Mouse (Mus musculus): ENCODE results near the gene Gm48552. TPM values are rescaled to one million over a fixed set of nuclear protein-coding genes. Genes with fewer than 3 reads are reported as not detected.
A peak's percentile ranks its signal among the peaks of the same experiment; 100 is the strongest.

Gm48552 gene
- polyA plus RNA-seq, 1 experiment from 2014 or later = 1.0 TPM

- Histone ChIP-seq H3K36me3 (ENCODE audit: control insufficient read depth, insufficient read depth, low read length) (peaks cover 72% of the 10 kb centered on the region), H3K4me1 (ENCODE audit: control insufficient read depth in 2 of 2, insufficient read depth in 2 of 2, low read length in 2 of 2) (peaks cover 44 to 71% of the 10 kb centered on the region in 2 experiments), H3K9me3 (ENCODE audit: control insufficient read depth, low read length) (no peaks in the 10 kb centered on the region), H3K9ac (ENCODE audit: low read length) (no peak overlapping the region), H3K4me3 (ENCODE audit: control insufficient read depth in 1 of 2, insufficient read depth in 1 of 2, low read depth in 1 of 2, low read length in 2 of 2) (no peak overlapping the region), H3K27ac (replicated peaks in 1 of 2; ENCODE audit: control insufficient read depth in 1 of 2, insufficient read depth in 1 of 2, low read depth in 2 of 2, low read length in 2 of 2) (no peak overlapping the region), H3K4me2 (ENCODE audit: low read length) (no peak overlapping the region), H3K27me3 (ENCODE audit: control insufficient read depth, insufficient read depth, low read length) (no peaks in the 10 kb centered on the region)
- 64% methylated on average over 18 of the region's 18 CpGs for WGBS
- no peak for ATAC-seq (ENCODE audit: insufficient number of reproducible peaks, insufficient read depth, low FRiP score, low read depth)
Measured at GRCm38 (mm10) chr10:81404720-81405119, 15.9 kb downstream of the Gm48552 start.

GRCm38 (mm10) chr10:81405588-81406201 is 16.9 kb downstream of the Gm48552 start:
- no peaks in the 10 kb centered on the region for H3K9me3 ChIP-seq (ENCODE audit: control insufficient read depth, low read length)
- 0 out of 2 replicates have a peak overlapping the region, but pooled peaks have one; percentile 56 for H3K4me2 ChIP-seq (ENCODE audit: low read length)
- H3K9ac ChIP-seq (ENCODE audit: low read length) = no peak overlapping the region
- H3K27me3 ChIP-seq (ENCODE audit: control insufficient read depth, insufficient read depth, low read length) = no peaks in the 10 kb centered on the region
- H3K4me1 ChIP-seq (ENCODE audit: control insufficient read depth in 2 of 2, insufficient read depth in 2 of 2, low read length in 2 of 2) = peaks cover 48 to 80% of the 10 kb centered on the region in 2 experiments
- H3K36me3 ChIP-seq (ENCODE audit: control insufficient read depth, insufficient read depth, low read length) = peaks cover 62% of the 10 kb centered on the region
- H3K27ac ChIP-seq (replicated peaks in 1 of 2; ENCODE audit: control insufficient read depth in 1 of 2, insufficient read depth in 1 of 2, low read depth in 2 of 2, low read length in 2 of 2) = peak overlapping the region in 1 of 2 experiments; percentile 11; a peak in 1 of 4 replicates
- ATAC-seq (ENCODE audit: insufficient number of reproducible peaks, insufficient read depth, low FRiP score, low read depth) = no peak
- no peak overlapping the region for H3K4me3 ChIP-seq (ENCODE audit: control insufficient read depth in 1 of 2, insufficient read depth in 1 of 2, low read depth in 1 of 2, low read length in 2 of 2)
- WGBS = 48% methylated on average over 13 of the region's 13 CpGs

GRCm38 (mm10) chr10:81406504-81407440 is 18.0 kb downstream of the Gm48552 start:
- Histone ChIP-seq H3K4me2 (ENCODE audit: low read length) (peak overlapping the region; percentile 56), H3K4me1 (ENCODE audit: control insufficient read depth in 2 of 2, insufficient read depth in 2 of 2, low read length in 2 of 2) (peaks cover 50 to 80% of the 10 kb centered on the region in 2 experiments), H3K36me3 (ENCODE audit: control insufficient read depth, insufficient read depth, low read length) (peaks cover 56% of the 10 kb centered on the region), H3K9me3 (ENCODE audit: control insufficient read depth, low read length) (no peaks in the 10 kb centered on the region), H3K27me3 (ENCODE audit: control insufficient read depth, insufficient read depth, low read length) (no peaks in the 10 kb centered on the region), H3K27ac (replicated peaks in 1 of 2; ENCODE audit: control insufficient read depth in 1 of 2, insufficient read depth in 1 of 2, low read depth in 2 of 2, low read length in 2 of 2) (peak overlapping the region; percentile 42 to 97), H3K4me3 (ENCODE audit: control insufficient read depth in 1 of 2, insufficient read depth in 1 of 2, low read depth in 1 of 2, low read length in 2 of 2) (peak overlapping the region; percentile 26 to 34), H3K9ac (ENCODE audit: low read length) (peak overlapping the region; percentile 64)
- ATAC-seq (ENCODE audit: insufficient number of reproducible peaks, insufficient read depth, low FRiP score, low read depth) = no peak
- WGBS = 27% methylated on average over 24 of the region's 24 CpGs

GRCm38 (mm10) chr10:81407539-81408423 is 19.0 kb downstream of the Gm48552 start:
- H3K36me3 ChIP-seq (ENCODE audit: control insufficient read depth, insufficient read depth, low read length) = peaks cover 59% of the 10 kb centered on the region
- H3K4me3 ChIP-seq (ENCODE audit: control insufficient read depth in 1 of 2, insufficient read depth in 1 of 2, low read depth in 1 of 2, low read length in 2 of 2) = peak overlapping the region; percentile 26 to 34
- 0 out of 2 replicates have a peak, but pooled peaks have one; percentile 17 for ATAC-seq (ENCODE audit: insufficient number of reproducible peaks, insufficient read depth, low FRiP score, low read depth)
- H3K4me1 ChIP-seq (ENCODE audit: control insufficient read depth in 2 of 2, insufficient read depth in 2 of 2, low read length in 2 of 2) = peaks cover 52 to 80% of the 10 kb centered on the region in 2 experiments
- H3K4me2 ChIP-seq (ENCODE audit: low read length) = peak overlapping the region; percentile 56
- H3K27me3 ChIP-seq (ENCODE audit: control insufficient read depth, insufficient read depth, low read length) = no peaks in the 10 kb centered on the region
- H3K9me3 ChIP-seq (ENCODE audit: control insufficient read depth, low read length) = no peaks in the 10 kb centered on the region
- peak overlapping the region; percentile 42 to 97 for H3K27ac ChIP-seq (replicated peaks in 1 of 2; ENCODE audit: control insufficient read depth in 1 of 2, insufficient read depth in 1 of 2, low read depth in 2 of 2, low read length in 2 of 2)
- WGBS = 22% methylated on average over 31 of the region's 31 CpGs
- H3K9ac ChIP-seq (ENCODE audit: low read length) = peak overlapping the region; percentile 64

- Histone ChIP-seq H3K9ac (ENCODE audit: low read length) (peak overlapping the region; percentile 38; the same call in 1 of the 2 replicates), H3K36me3 (ENCODE audit: control insufficient read depth, insufficient read depth, low read length) (peaks cover 57% of the 10 kb centered on the region), H3K4me1 (ENCODE audit: control insufficient read depth in 2 of 2, insufficient read depth in 2 of 2, low read length in 2 of 2) (peaks cover 55 to 80% of the 10 kb centered on the region in 2 experiments), H3K9me3 (ENCODE audit: control insufficient read depth, low read length) (no peaks in the 10 kb centered on the region), H3K4me2 (ENCODE audit: low read length) (no peak overlapping the region), H3K27me3 (ENCODE audit: control insufficient read depth, insufficient read depth, low read length) (no peaks in the 10 kb centered on the region), H3K27ac (replicated peaks in 1 of 2; ENCODE audit: control insufficient read depth in 1 of 2, insufficient read depth in 1 of 2, low read depth in 2 of 2, low read length in 2 of 2) (peak overlapping the region; percentile 24 to 97; a peak in 3 of 4 replicates), H3K4me3 (ENCODE audit: control insufficient read depth in 1 of 2, insufficient read depth in 1 of 2, low read depth in 1 of 2, low read length in 2 of 2) (no peak overlapping the region)
- no peak for ATAC-seq (ENCODE audit: insufficient number of reproducible peaks, insufficient read depth, low FRiP score, low read depth)
- whole genome bisulfite sequencing = 46% methylated on average over 13 of the region's 13 CpGs
Measured at GRCm38 (mm10) chr10:81408424-81408729, 19.6 kb downstream of the Gm48552 start.

- H3K9ac ChIP-seq (ENCODE audit: low read length) = no peak overlapping the region; the same call in 1 of the 2 replicates
- no peaks in the 10 kb centered on the region for H3K9me3 ChIP-seq (ENCODE audit: control insufficient read depth, low read length)
- peak overlapping the region; percentile 24 to 97 for H3K27ac ChIP-seq (replicated peaks in 1 of 2; ENCODE audit: control insufficient read depth in 1 of 2, insufficient read depth in 1 of 2, low read depth in 2 of 2, low read length in 2 of 2)
- no peak overlapping the region for H3K4me2 ChIP-seq (ENCODE audit: low read length)
- H3K36me3 ChIP-seq (ENCODE audit: control insufficient read depth, insufficient read depth, low read length) = peaks cover 52% of the 10 kb centered on the region
- peak; percentile 37 for ATAC-seq (ENCODE audit: insufficient number of reproducible peaks, insufficient read depth, low FRiP score, low read depth)
- no peaks in the 10 kb centered on the region for H3K27me3 ChIP-seq (ENCODE audit: control insufficient read depth, insufficient read depth, low read length)
- no peak overlapping the region for H3K4me3 ChIP-seq (ENCODE audit: control insufficient read depth in 1 of 2, insufficient read depth in 1 of 2, low read depth in 1 of 2, low read length in 2 of 2)
- WGBS = 26% methylated on average over 9 of the region's 9 CpGs
- H3K4me1 ChIP-seq (ENCODE audit: control insufficient read depth in 2 of 2, insufficient read depth in 2 of 2, low read length in 2 of 2) = peaks cover 59 to 81% of the 10 kb centered on the region in 2 experiments
Measured at GRCm38 (mm10) chr10:81408871-81409291, 20.1 kb downstream of the Gm48552 start.

- H3K9ac ChIP-seq (ENCODE audit: low read length) = peak overlapping the region; percentile 28; the same call in 1 of the 2 replicates
- no peaks in the 10 kb centered on the region for H3K9me3 ChIP-seq (ENCODE audit: control insufficient read depth, low read length)
- peaks cover 47% of the 10 kb centered on the region for H3K36me3 ChIP-seq (ENCODE audit: control insufficient read depth, insufficient read depth, low read length)
- ATAC-seq (ENCODE audit: insufficient number of reproducible peaks, insufficient read depth, low FRiP score, low read depth) = no peak
- peak overlapping the region; percentile 33 to 97 for H3K27ac ChIP-seq (replicated peaks in 1 of 2; ENCODE audit: control insufficient read depth in 1 of 2, insufficient read depth in 1 of 2, low read depth in 2 of 2, low read length in 2 of 2)
- H3K4me1 ChIP-seq (ENCODE audit: control insufficient read depth in 2 of 2, insufficient read depth in 2 of 2, low read length in 2 of 2) = peaks cover 63 to 84% of the 10 kb centered on the region in 2 experiments
- 38% methylated on average over 6 of the region's 8 CpGs for WGBS
- H3K27me3 ChIP-seq (ENCODE audit: control insufficient read depth, insufficient read depth, low read length) = no peaks in the 10 kb centered on the region
- peak overlapping the region; percentile 6 to 12; a peak in 3 of 4 replicates for H3K4me3 ChIP-seq (ENCODE audit: control insufficient read depth in 1 of 2, insufficient read depth in 1 of 2, low read depth in 1 of 2, low read length in 2 of 2)
- H3K4me2 ChIP-seq (ENCODE audit: low read length) = peak overlapping the region; percentile 35
Measured at GRCm38 (mm10) chr10:81409330-81409729, 20.5 kb downstream of the Gm48552 start.
